25 mouse cellular contexts compared by ENCODE assay signal in the genomic region with DNA sequence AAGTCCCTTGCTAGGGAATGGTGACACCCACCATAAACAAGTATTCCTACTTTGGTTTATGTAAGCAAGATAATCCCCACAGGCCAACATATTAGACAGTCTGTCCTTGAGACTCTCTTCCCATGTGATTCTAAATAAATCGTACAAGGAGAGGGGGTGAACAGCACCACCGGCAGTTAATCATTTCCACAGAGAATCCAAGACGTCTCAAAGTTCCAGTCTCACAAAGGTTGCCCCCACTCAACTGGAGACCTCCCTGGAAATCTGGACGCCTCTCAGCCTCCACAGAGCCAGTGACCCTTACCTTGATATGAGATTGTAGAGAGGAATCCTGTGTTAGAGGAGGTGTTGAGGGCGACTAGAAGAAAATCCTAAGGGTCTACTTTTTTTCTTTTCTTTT. TPM values are rescaled to one million over a fixed set of nuclear protein-coding genes. Genes with fewer than 3 reads are reported as not detected.
DNase-seq lines count a peak whose midpoint lies in the region; ATAC-seq and TF ChIP-seq lines count a peak whose summit lies in the region.
"Had no signal": no experiment of that assay in that cellular context is flagged by ENCODE, and none has a peak within 500 bp of the region (broad histone marks: within the 10 kb centered on the region; RNA-seq: fewer than 3 reads in every experiment).

No protein-coding gene starts in this region.

- TF ChIP-seq POLR2A in kidney, adult 2 months (IDR thresholded peaks at IDR 0.05; ENCODE audit: low read depth, low read length), result no peak

- peak overlapping the region; percentile 98 for H3K27ac ChIP-seq in kidney, adult 2 months (ENCODE audit: insufficient read depth, low read depth, low read length)
- H3K27ac ChIP-seq in kidney, embryonic 16.5 days (ENCODE audit: low read length), result no peak overlapping the region
- no peak overlapping the region for H3K27ac ChIP-seq in kidney, embryonic 14.5 days (ENCODE audit: low read depth, low read length)
- H3K27ac ChIP-seq: embryonic facial prominence, embryonic 13.5 days; embryonic facial prominence, embryonic 15.5 days; forebrain, embryonic 10.5 days; forebrain, embryonic 12.5 days had no signal

- H3K36me3 ChIP-seq in kidney, adult 2 months (ENCODE audit: control insufficient read depth, insufficient read depth, low read length), result no peaks in the 10 kb centered on the region
- H3K36me3 ChIP-seq in kidney, embryonic 16.5 days (ENCODE audit: insufficient read depth, low read length), result no peaks in the 10 kb centered on the region
- no peaks in the 10 kb centered on the region for H3K36me3 ChIP-seq in kidney, embryonic 14.5 days (ENCODE audit: control insufficient read depth, insufficient read depth, low read length)
- H3K36me3 ChIP-seq: embryonic facial prominence, embryonic 13.5 days; embryonic facial prominence, embryonic 15.5 days; forebrain, embryonic 10.5 days; forebrain, embryonic 12.5 days had no signal

- no peak overlapping the region for H3K9ac ChIP-seq in kidney, embryonic 16.5 days (replicated peaks; ENCODE audit: low read length)
- no peak overlapping the region for H3K9ac ChIP-seq in kidney, embryonic 14.5 days (ENCODE audit: low read depth, low read length)
- H3K9ac ChIP-seq: embryonic facial prominence, embryonic 13.5 days; embryonic facial prominence, embryonic 15.5 days; forebrain, embryonic 12.5 days had no signal

- no peak for TF ChIP-seq CTCF in kidney, adult 2 months (conservative IDR thresholded peaks at IDR 0.05; ENCODE audit: insufficient read depth, insufficient read length, low read depth, low read length)

- H3K4me1 ChIP-seq in kidney, adult 2 months (ENCODE audit: control insufficient read depth, insufficient read depth, low read length), result peaks cover 13% of the 10 kb centered on the region
- H3K4me1 ChIP-seq in kidney, embryonic 16.5 days (ENCODE audit: insufficient read depth, low read length), result no peaks in the 10 kb centered on the region
- H3K4me1 ChIP-seq in kidney, embryonic 14.5 days (ENCODE audit: control insufficient read depth, insufficient read depth, low read length), result no peaks in the 10 kb centered on the region
- H3K4me1 ChIP-seq: embryonic facial prominence, embryonic 13.5 days; embryonic facial prominence, embryonic 15.5 days; forebrain, embryonic 12.5 days had no signal

- H3K4me2 ChIP-seq in kidney, embryonic 16.5 days (replicated peaks; ENCODE audit: low read depth, low read length), result no peak overlapping the region
- H3K4me2 ChIP-seq in kidney, embryonic 14.5 days (replicated peaks; ENCODE audit: low read depth, low read length), result no peak overlapping the region
- H3K4me2 ChIP-seq: embryonic facial prominence, embryonic 13.5 days; embryonic facial prominence, embryonic 15.5 days; forebrain, embryonic 12.5 days had no signal

- peak; percentile 82 for DNase-seq in kidney, adult 2 months
- DNase-seq in kidney, adult 9 months, result peak; percentile 85
- peak; percentile 22 for DNase-seq in kidney, postnatal 14 days
- peak; percentile 41 to 72 for DNase-seq in kidney, postnatal 36 days
- no peak for DNase-seq in urinary bladder, postnatal 10 days (ENCODE audit: low spot score)
- no peak for DNase-seq in cerebellum, adult 9-11 months
- DNase-seq: adrenal gland, adult 2 months; adrenal gland, postnatal 10 days; adrenal gland, postnatal 25 days; cerebellum, adult 11-12 months; cerebellum, adult 2 months; cerebellum, adult 9-10 months; cerebellum, postnatal 14 days; cerebellum, postnatal 36 days had no signal

- H3K4me3 ChIP-seq in kidney, adult 2 months (ENCODE audit: insufficient read depth, low read depth, low read length), result no peak overlapping the region
- no peak overlapping the region for H3K4me3 ChIP-seq in kidney, embryonic 16.5 days (ENCODE audit: low read length)
- no peak overlapping the region for H3K4me3 ChIP-seq in kidney, embryonic 14.5 days (ENCODE audit: low read length)
- H3K4me3 ChIP-seq: embryonic facial prominence, embryonic 13.5 days; embryonic facial prominence, embryonic 15.5 days; erythroblast, embryonic 14.5 days; forebrain, embryonic 10.5 days; forebrain, embryonic 12.5 days had no signal

- H3K27me3 ChIP-seq in kidney, adult 2 months (replicated peaks; ENCODE audit: control insufficient read depth, insufficient read depth, low read length), result no peaks in the 10 kb centered on the region
- no peaks in the 10 kb centered on the region for H3K27me3 ChIP-seq in kidney, embryonic 16.5 days (ENCODE audit: insufficient read depth, low read length)
- no peaks in the 10 kb centered on the region for H3K27me3 ChIP-seq in kidney, embryonic 14.5 days (ENCODE audit: control insufficient read depth, insufficient read depth, low read length)
- H3K27me3 ChIP-seq: embryonic facial prominence, embryonic 13.5 days; embryonic facial prominence, embryonic 15.5 days; forebrain, embryonic 12.5 days had no signal

- WGBS in kidney, adult 2 months, result 35% methylated on average over 5 of the region's 5 CpGs
- WGBS in kidney, embryonic 16.5 days, result 62% methylated on average over 5 of the region's 5 CpGs
- WGBS in kidney, embryonic 14.5 days, result 62% methylated on average over 5 of the region's 5 CpGs

- H3K9me3 ChIP-seq in kidney, embryonic 16.5 days (ENCODE audit: low read length), result no peaks in the 10 kb centered on the region
- no peaks in the 10 kb centered on the region for H3K9me3 ChIP-seq in kidney, embryonic 14.5 days (ENCODE audit: control insufficient read depth, low read length)
- H3K9me3 ChIP-seq: embryonic facial prominence, embryonic 13.5 days; embryonic facial prominence, embryonic 15.5 days; forebrain, embryonic 10.5 days; forebrain, embryonic 12.5 days had no signal

- ATAC-seq in kidney, embryonic 16.5 days (ENCODE audit: low FRiP score, low TSS enrichment), result no peak
- no peak for ATAC-seq in kidney, embryonic 14.5 days (ENCODE audit: low FRiP score, low TSS enrichment)
- ATAC-seq: forebrain, embryonic 14.5 days; forebrain, embryonic 16.5 days had no signal

RNA-seq across cellular contexts. Expression of gene Ces2f, which starts 1.9 kb away (rescaled TPM):
- polyA plus RNA-seq in kidney, adult 2 months (2012; rRNA removed), result 0.08 and 0.10 TPM in 2 replicates
- polyA plus RNA-seq in kidney, embryonic 16.5 days (2015; fragmentation: Nextera tagmentation; extraction: Ambion mirVana), result not detected in 2 replicates
- polyA plus RNA-seq in kidney, embryonic 14.5 days (2014; fragmentation: Nextera tagmentation; extraction: Ambion mirVana), result 0.07 TPM in 1 of 2 replicates, not detected in the other
- polyA plus RNA-seq: adrenal gland, adult 2 months; cerebellum, adult 2 months; embryonic facial prominence, embryonic 11.5 days; embryonic facial prominence, embryonic 13.5 days; erythroblast, embryonic 14.5 days; forebrain, embryonic 10.5 days; forebrain, embryonic 12.5 days; forebrain, embryonic 14.5 days; forebrain, embryonic 16.5 days had no signal

RNA-seq across cellular contexts. Expression of gene Ces2g, which starts 12.5 kb away (rescaled TPM):
- polyA plus RNA-seq in kidney, adult 2 months (2012; rRNA removed), result 9.3 and 11.9 TPM in 2 replicates
- polyA plus RNA-seq in kidney, embryonic 16.5 days (2015; fragmentation: Nextera tagmentation; extraction: Ambion mirVana), result 0.42 and 0.61 TPM in 2 replicates
- polyA plus RNA-seq in kidney, embryonic 14.5 days (2014; fragmentation: Nextera tagmentation; extraction: Ambion mirVana), result 0.07 TPM in 1 of 2 replicates, not detected in the other
- polyA plus RNA-seq: embryonic facial prominence, embryonic 11.5 days; forebrain, embryonic 10.5 days; forebrain, embryonic 12.5 days; forebrain, embryonic 16.5 days had no signal

RNA-seq across cellular contexts. Expression of gene Ces2e, which starts 23.0 kb away (rescaled TPM):
- polyA plus RNA-seq in kidney, adult 2 months (2012; rRNA removed), result 19.7 and 20.3 TPM in 2 replicates
- polyA plus RNA-seq in kidney, embryonic 16.5 days (2015; fragmentation: Nextera tagmentation; extraction: Ambion mirVana), result 1.6 and 1.8 TPM in 2 replicates
- 0.40 and 0.58 TPM in 2 replicates for polyA plus RNA-seq in kidney, embryonic 14.5 days (2014; fragmentation: Nextera tagmentation; extraction: Ambion mirVana)
- polyA plus RNA-seq: erythroblast, embryonic 14.5 days; forebrain, embryonic 10.5 days; forebrain, embryonic 12.5 days; forebrain, embryonic 14.5 days; forebrain, embryonic 16.5 days had no signal

RNA-seq across cellular contexts. Expression of gene Ces2h, which starts 51.6 kb away (rescaled TPM):
- polyA plus RNA-seq in kidney, adult 2 months (2012; rRNA removed), result 0.48 and 0.53 TPM in 2 replicates
- not detected in 2 replicates for polyA plus RNA-seq in kidney, embryonic 16.5 days (2015; fragmentation: Nextera tagmentation; extraction: Ambion mirVana)
- polyA plus RNA-seq in kidney, embryonic 14.5 days (2014; fragmentation: Nextera tagmentation; extraction: Ambion mirVana), result not detected in 2 replicates
- polyA plus RNA-seq: adrenal gland, adult 2 months; C2C12; cerebellum, adult 2 months; embryonic facial prominence, embryonic 11.5 days; embryonic facial prominence, embryonic 13.5 days; embryonic facial prominence, embryonic 15.5 days; erythroblast, embryonic 14.5 days; forebrain, embryonic 10.5 days; forebrain, embryonic 12.5 days; forebrain, embryonic 14.5 days; forebrain, embryonic 16.5 days had no signal

Comparison
In these comparisons a context has a peak if more than half of its experiments do, and no peak if none do; other contexts are left out.
1. DNase-seq: peak in kidney, adult 2 months (single experiment), kidney, adult 9 months (single experiment), kidney, postnatal 14 days (single experiment) and kidney, postnatal 36 days (2 of 2); none in urinary bladder, postnatal 10 days (single experiment) and cerebellum, adult 9-11 months (single experiment).